Mouse (Mus musculus) stomach, embryonic 16.5 days (tissue): ENCODE measurements at regions not wholly inside any gene's neighbourhood (a gene's known extent, or its start where the extent isn't known, plus 50 kb on each side); places are given as distances from the start of the nearest gene placed in this dataset.

Experiments
- ATAC-seq: fragments of 200-750 bp; cut with Nextera tagmentation; 2 replicates; pipeline ENCODE4 v1.8.0; 2017; ENCODE audit warnings: moderate number of reproducible peaks, moderate TSS enrichment; ENCODE audit not compliant: insufficient read depth, low FRiP score
- H3K27ac ChIP-seq: fragments of 300-500 bp; sonication (generic); 2 replicates; pipeline ENCODE4 v1.5.1; 2014; ENCODE audit warnings: low read length
- H3K27me3 ChIP-seq: fragments of 300-500 bp; sonication (generic); 2 replicates; pipeline ENCODE4 v1.6.1; 2014; ENCODE audit warnings: low read length, control low read depth, mixed read lengths; ENCODE audit not compliant: control insufficient read depth, insufficient read depth
- H3K36me3 ChIP-seq: fragments of 300-500 bp; sonication (generic); 2 replicates; pipeline ENCODE4 v1.6.1; 2014; ENCODE audit warnings: low read length; ENCODE audit not compliant: control insufficient read depth, insufficient read depth
- H3K4me1 ChIP-seq: fragments of 300-500 bp; sonication (generic); 2 replicates; pipeline ENCODE4 v1.6.1; 2014; ENCODE audit warnings: low read length, control low read depth, mixed read lengths; ENCODE audit not compliant: control insufficient read depth, insufficient read depth
- H3K4me2 ChIP-seq: fragments of 300-500 bp; sonication (generic); 2 replicates; pipeline ENCODE4 v1.6.1; 2014; ENCODE audit warnings: low read depth, low read length, mixed read lengths
- H3K4me3 ChIP-seq: fragments of 300-500 bp; sonication (generic); replicated peaks from 2 replicates; pipeline ENCODE4 v1.5.1; 2014; ENCODE audit warnings: mild to moderate bottlenecking, low read length
- H3K9ac ChIP-seq: fragments of 300-500 bp; sonication (generic); 2 replicates; pipeline ENCODE4 v1.6.1; 2014; ENCODE audit warnings: low read length
- H3K9me3 ChIP-seq: fragments of 300-500 bp; sonication (generic); replicated peaks from 2 replicates; pipeline ENCODE4 v1.6.1; 2016; ENCODE audit warnings: low read length, control low read depth; ENCODE audit not compliant: control insufficient read depth
- WGBS: fragments of 180-500 bp; shearing (Covaris S2); extraction: QIAGEN DNeasy Blood & Tissue Kit; methylation state at CpG from one replicate; pipeline ENCODE4 v1.1.7; 2014; 5-methylcytosine and 5-hydroxymethylcytosine counted together

- no peaks in the 10 kb centered on the region for H3K27me3 ChIP-seq
- H3K36me3 ChIP-seq = no peaks in the 10 kb centered on the region
- 0 out of 2 replicates have a peak, but pooled peaks cover 2% of the 10 kb centered on the region for H3K9me3 ChIP-seq
- peaks cover 11% of the 10 kb centered on the region for H3K4me1 ChIP-seq
- WGBS = 27% methylated on average over 1 of the region's 1 CpGs
- no peak overlapping the region for H3K4me2 ChIP-seq
- H3K27ac ChIP-seq = no peak overlapping the region; the same call in 1 of the 2 replicates
- H3K4me3 ChIP-seq = no peak overlapping the region
- H3K9ac ChIP-seq = no peak overlapping the region
- no peak for ATAC-seq
Observed at GRCm38 (mm10) chr3:38014768-38015167, 290.5 kb upstream of the Gm5148 start.

GRCm38 (mm10) chr3:38009168-38009567 is 284.9 kb upstream of the Gm5148 start:
- ATAC-seq = no peak
- H3K4me3 ChIP-seq = no peak overlapping the region
- H3K4me1 ChIP-seq = no peaks in the 10 kb centered on the region
- no peak overlapping the region for H3K4me2 ChIP-seq
- H3K27me3 ChIP-seq = no peaks in the 10 kb centered on the region
- H3K9me3 ChIP-seq = no peaks in the 10 kb centered on the region
- no peaks in the 10 kb centered on the region for H3K36me3 ChIP-seq
- no peak overlapping the region for H3K9ac ChIP-seq
- no peak overlapping the region for H3K27ac ChIP-seq
- WGBS = 34% methylated on average over 4 of the region's 4 CpGs

GRCm38 (mm10) chr3:38008321-38008720 is 284.0 kb upstream of the Gm5148 start:
- no peaks in the 10 kb centered on the region for H3K9me3 ChIP-seq
- H3K4me1 ChIP-seq = no peaks in the 10 kb centered on the region
- H3K4me2 ChIP-seq = no peak overlapping the region
- ATAC-seq = no peak
- H3K36me3 ChIP-seq = no peaks in the 10 kb centered on the region
- no peak overlapping the region for H3K27ac ChIP-seq
- H3K9ac ChIP-seq = no peak overlapping the region
- no peaks in the 10 kb centered on the region for H3K27me3 ChIP-seq
- H3K4me3 ChIP-seq = no peak overlapping the region
- 62% methylated on average over 7 of the region's 7 CpGs for WGBS

GRCm38 (mm10) chr3:38007626-38008025 is 283.3 kb upstream of the Gm5148 start:
- Histone ChIP-seq H3K4me1 (no peaks in the 10 kb centered on the region), H3K4me3 (no peak overlapping the region), H3K27me3 (no peaks in the 10 kb centered on the region), H3K27ac (no peak overlapping the region), H3K36me3 (no peaks in the 10 kb centered on the region), H3K9ac (no peak overlapping the region), H3K9me3 (no peaks in the 10 kb centered on the region), H3K4me2 (no peak overlapping the region)
- WGBS = 58% methylated on average over 1 of the region's 1 CpGs
- no peak for ATAC-seq

- WGBS = 76% methylated on average over 10 of the region's 10 CpGs
- H3K27ac ChIP-seq = no peak overlapping the region
- no peak overlapping the region for H3K4me2 ChIP-seq
- H3K4me3 ChIP-seq = no peak overlapping the region
- H3K4me1 ChIP-seq = no peaks in the 10 kb centered on the region
- ATAC-seq = no peak
- no peaks in the 10 kb centered on the region for H3K36me3 ChIP-seq
- no peak overlapping the region for H3K9ac ChIP-seq
- H3K9me3 ChIP-seq = no peaks in the 10 kb centered on the region
- no peaks in the 10 kb centered on the region for H3K27me3 ChIP-seq
Observed at GRCm38 (mm10) chr3:38002275-38002674, 278.0 kb upstream of the Gm5148 start.

- no peak for ATAC-seq
- H3K4me2 ChIP-seq = no peak overlapping the region
- no peak overlapping the region for H3K9ac ChIP-seq
- H3K36me3 ChIP-seq = no peaks in the 10 kb centered on the region
- H3K4me3 ChIP-seq = no peak overlapping the region
- H3K27ac ChIP-seq = no peak overlapping the region
- no peaks in the 10 kb centered on the region for H3K4me1 ChIP-seq
- H3K9me3 ChIP-seq = no peaks in the 10 kb centered on the region
- no peaks in the 10 kb centered on the region for H3K27me3 ChIP-seq
- WGBS = 86% methylated on average over 1 of the region's 1 CpGs
Observed at GRCm38 (mm10) chr3:37999779-38000178, 275.5 kb upstream of the Gm5148 start.

GRCm38 (mm10) chr3:37997998-37998397 is 273.7 kb upstream of the Gm5148 start:
- no peak for ATAC-seq
- H3K27me3 ChIP-seq = no peaks in the 10 kb centered on the region
- H3K9ac ChIP-seq = no peak overlapping the region
- no peaks in the 10 kb centered on the region for H3K9me3 ChIP-seq
- no peak overlapping the region for H3K4me3 ChIP-seq
- 81% methylated on average over 3 of the region's 3 CpGs for WGBS
- no peaks in the 10 kb centered on the region for H3K36me3 ChIP-seq
- H3K27ac ChIP-seq = no peak overlapping the region
- no peaks in the 10 kb centered on the region for H3K4me1 ChIP-seq
- H3K4me2 ChIP-seq = no peak overlapping the region

GRCm38 (mm10) chr3:37989992-37990391 is 265.7 kb upstream of the Gm5148 start:
- H3K9ac ChIP-seq = no peak overlapping the region
- no peak for ATAC-seq
- H3K9me3 ChIP-seq = no peaks in the 10 kb centered on the region
- 97% methylated on average over 6 of the region's 6 CpGs for WGBS
- H3K27ac ChIP-seq = no peak overlapping the region
- H3K4me1 ChIP-seq = peaks cover 3% of the 10 kb centered on the region
- no peak overlapping the region for H3K4me3 ChIP-seq
- no peaks in the 10 kb centered on the region for H3K27me3 ChIP-seq
- no peak overlapping the region for H3K4me2 ChIP-seq
- H3K36me3 ChIP-seq = no peaks in the 10 kb centered on the region

- Histone ChIP-seq H3K4me1 (peaks cover 3% of the 10 kb centered on the region), H3K4me3 (no peak overlapping the region), H3K27me3 (no peaks in the 10 kb centered on the region), H3K9ac (peak overlapping the region; percentile 28; the same call in 1 of the 2 replicates), H3K4me2 (peak overlapping the region; percentile 28; the same call in 1 of the 2 replicates), H3K27ac (no peak overlapping the region), H3K36me3 (no peaks in the 10 kb centered on the region), H3K9me3 (no peaks in the 10 kb centered on the region)
- ATAC-seq = no peak
- WGBS = 52% methylated on average over 20 of the region's 20 CpGs
Observed at GRCm38 (mm10) chr3:37987775-37988505, 263.6 kb upstream of the Gm5148 start.
